Mouse (Mus musculus) bone marrow, adult 2 months (tissue): Measurements from ENCODE around the gene Rex2. TPM values are rescaled to one million over a fixed set of nuclear protein-coding genes. Genes with fewer than 3 reads are reported as not detected.

Experiments used
- polyA plus RNA-seq: library from polyadenylated mRNA; stranded (reverse); fragments of >200 nt; gene quantifications from 2 replicates; pipeline ENCODE4 v1.2.4, GENCODE M21; 2011; ENCODE audit warnings: low replicate concordance; ENCODE audit not compliant: missing spikeins, insufficient read depth, insufficient read length

Gene Rex2
- polyA plus RNA-seq, 1 experiment = 6.3 TPM

Other genes with a start within 250 kb of the Rex2 start
- not detected in 2 replicates for gene Gm21411, start 112.3 kb upstream of the Rex2 start, polyA plus RNA-seq
- 12.0 TPM in 1 of 2 replicates, not detected in the other for gene Zfp989, start 49.9 kb upstream of the Rex2 start, polyA plus RNA-seq
- gene Zfp991, start 110.2 kb downstream of the Rex2 start, polyA plus RNA-seq = 2.6 and 13.8 TPM in 2 replicates